Mouse (Mus musculus) heart, embryonic 10.5 days (tissue): ENCODE data around the gene Trex1. TPM values are rescaled to one million over a fixed set of nuclear protein-coding genes. Genes with fewer than 3 reads are reported as not detected.

Experiments
- DNase-seq: peaks from one replicate; pipeline ENCODE4 v3.0.0-alpha.2; 2017; ENCODE audit warnings: low spot score
- H3K27ac ChIP-seq: fragments of 300-500 bp; sonication (generic); 2 replicates; pipeline ENCODE4 v1.5.1; 2016; ENCODE audit warnings: mild to moderate bottlenecking
- H3K27me3 ChIP-seq: fragments of 300-500 bp; sonication (generic); 2 replicates; pipeline ENCODE4 v1.6.1; 2016; ENCODE audit warnings: mild to moderate bottlenecking; ENCODE audit not compliant: poor library complexity, insufficient read depth, severe bottlenecking
- H3K36me3 ChIP-seq: fragments of 300-500 bp; sonication (generic); 2 replicates; pipeline ENCODE4 v1.6.1; 2016; ENCODE audit warnings: mild to moderate bottlenecking, moderate library complexity
- H3K4me1 ChIP-seq: fragments of 300-500 bp; sonication (generic); 2 replicates; pipeline ENCODE4 v1.6.1; 2016; ENCODE audit warnings: mild to moderate bottlenecking
- H3K4me3 ChIP-seq: fragments of 300-500 bp; sonication (generic); 2 replicates; pipeline ENCODE4 v1.5.1; 2016; ENCODE audit warnings: mild to moderate bottlenecking, moderate library complexity
- H3K9me3 ChIP-seq: fragments of 300-500 bp; sonication (generic); 2 replicates; pipeline ENCODE4 v1.6.1; 2016; ENCODE audit warnings: mild to moderate bottlenecking, moderate library complexity
- WGBS: fragments of 180-500 bp; shearing (Covaris S2); methylation state at CpG from one replicate; pipeline ENCODE4 v1.1.7; 2016; 5-methylcytosine and 5-hydroxymethylcytosine counted together
- polyA plus RNA-seq: library from polyadenylated mRNA; unstranded; fragments of >200 nt; fragmentation: Nextera tagmentation; extraction: Ambion mirVana; gene quantifications from 2 replicates; pipeline ENCODE4 v1.2.1, GENCODE M21; 2016

Gene Trex1
- polyA plus RNA-seq, 1 experiment from 2014 or later, result 8.2 TPM

GRCm38 (mm10) chr9:109015397-109015796, 44.1 kb downstream of the Trex1 start:
- DNase-seq, result no peak
- H3K27ac ChIP-seq, result no peak overlapping the region
- no peak overlapping the region for H3K4me3 ChIP-seq
- H3K36me3 ChIP-seq, result peaks cover 4% of the 10 kb centered on the region; the same call in 1 of the 2 replicates
- WGBS, result 48% methylated on average over 8 of the region's 8 CpGs
- H3K9me3 ChIP-seq, result no peaks in the 10 kb centered on the region
- no peaks in the 10 kb centered on the region for H3K27me3 ChIP-seq
- H3K4me1 ChIP-seq, result peaks cover 23% of the 10 kb centered on the region

GRCm38 (mm10) chr9:109010316-109010690, 49.2 kb downstream of the Trex1 start:
- 69% methylated on average over 14 of the region's 14 CpGs for WGBS
- Histone ChIP-seq H3K4me1 (peaks cover 45% of the 10 kb centered on the region), H3K9me3 (no peaks in the 10 kb centered on the region), H3K27me3 (no peaks in the 10 kb centered on the region), H3K27ac (0 out of 2 replicates have a peak overlapping the region, but pooled peaks have one; percentile 42), H3K4me3 (peak overlapping the region; percentile 29; the same call in 1 of the 2 replicates), H3K36me3 (peaks cover 4% of the 10 kb centered on the region; the same call in 1 of the 2 replicates)
- DNase-seq, result no peak

GRCm38 (mm10) chr9:109009636-109010315, 49.8 kb downstream of the Trex1 start:
- WGBS, result 32% methylated on average over 17 of the region's 17 CpGs
- Histone ChIP-seq H3K9me3 (no peaks in the 10 kb centered on the region), H3K4me1 (peaks cover 43% of the 10 kb centered on the region), H3K27ac (0 out of 2 replicates have a peak overlapping the region, but pooled peaks have one; percentile 42), H3K36me3 (peaks cover 4% of the 10 kb centered on the region; the same call in 1 of the 2 replicates), H3K27me3 (no peaks in the 10 kb centered on the region), H3K4me3 (peak overlapping the region; percentile 29)
- DNase-seq, result no peak

GRCm38 (mm10) chr9:109008994-109009635, 50.4 kb downstream of the Trex1 start:
- H3K4me3 ChIP-seq, result peak overlapping the region; percentile 29
- WGBS, result 60% methylated on average over 9 of the region's 10 CpGs
- no peaks in the 10 kb centered on the region for H3K27me3 ChIP-seq
- H3K4me1 ChIP-seq, result peaks cover 43% of the 10 kb centered on the region
- no peak for DNase-seq
- 0 out of 2 replicates have a peak overlapping the region, but pooled peaks have one; percentile 42 for H3K27ac ChIP-seq
- no peaks in the 10 kb centered on the region for H3K9me3 ChIP-seq
- peaks cover 4% of the 10 kb centered on the region; the same call in 1 of the 2 replicates for H3K36me3 ChIP-seq

- Histone ChIP-seq H3K27me3 (no peaks in the 10 kb centered on the region), H3K4me1 (peaks cover 43% of the 10 kb centered on the region), H3K4me3 (no peak overlapping the region), H3K27ac (peak overlapping the region; percentile 42), H3K9me3 (no peaks in the 10 kb centered on the region), H3K36me3 (no peaks in the 10 kb centered on the region)
- DNase-seq, result no peak
- WGBS, result 72% methylated on average over 9 of the region's 9 CpGs
Measured at GRCm38 (mm10) chr9:109008081-109008480, 51.5 kb downstream of the Trex1 start.

Other genes starting within 250 kb of the Trex1 start
- gene Celsr3, start 233.4 kb downstream of the Trex1 start, polyA plus RNA-seq, result 0.13 and 0.26 TPM in 2 replicates
- 5.4 and 9.3 TPM in 2 replicates for gene Slc26a6, start 206.5 kb downstream of the Trex1 start, polyA plus RNA-seq
- not detected in 2 replicates for gene Tmem89, start 145.1 kb downstream of the Trex1 start, polyA plus RNA-seq
- gene Uqcrc1, start 123.1 kb downstream of the Trex1 start, polyA plus RNA-seq, result 692 and 883 TPM in 2 replicates
- gene Col7a1, start 106.1 kb downstream of the Trex1 start, polyA plus RNA-seq, result 1.0 and 1.8 TPM in 2 replicates
- not detected in 2 replicates for gene Ucn2, start 73.7 kb downstream of the Trex1 start, polyA plus RNA-seq
- gene Pfkfb4, start 68.0 kb downstream of the Trex1 start, polyA plus RNA-seq, result 6.9 and 9.4 TPM in 2 replicates
- gene Shisa5, start 21.2 kb downstream of the Trex1 start, polyA plus RNA-seq, result 58.2 and 68.5 TPM in 2 replicates
- 20.6 and 26.8 TPM in 2 replicates for gene Atrip, start 14.4 kb upstream of the Trex1 start, polyA plus RNA-seq
- gene Ccdc51, start 22.8 kb upstream of the Trex1 start, polyA plus RNA-seq, result 19.1 and 19.7 TPM in 2 replicates
- gene Tma7, start 22.9 kb upstream of the Trex1 start, polyA plus RNA-seq, result 734 and 774 TPM in 2 replicates
- 11.5 and 14.2 TPM in 2 replicates for gene Plxnb1, start 35.7 kb upstream of the Trex1 start, polyA plus RNA-seq
- not detected in 2 replicates for gene Fbxw21, start 102.3 kb upstream of the Trex1 start, polyA plus RNA-seq
- not detected in 2 replicates for gene Fbxw13, start 136.2 kb upstream of the Trex1 start, polyA plus RNA-seq
- gene Fbxw20, start 175.0 kb upstream of the Trex1 start, polyA plus RNA-seq, result not detected in 2 replicates
- not detected in 2 replicates for gene Fbxw14, start 227.9 kb upstream of the Trex1 start, polyA plus RNA-seq